Mouse (Mus musculus) heart, adult 2 months (tissue): ENCODE data around the gene Bfsp2. TPM values are rescaled to one million over a fixed set of nuclear protein-coding genes. Genes with fewer than 3 reads are reported as not detected.

ENCODE experiments used
- DNase-seq, 2 experiments: peaks; one replicate each; pipeline ENCODE4 v3.0.0; 2021
- H3K27ac ChIP-seq: fragments of 200-600 bp; 2 replicates; pipeline ENCODE4 v1.8.1; 2022
- H3K27me3 ChIP-seq: fragments of 200-500 bp; 2 replicates; pipeline ENCODE4 v1.6.1; 2012; ENCODE audit warnings: mild to moderate bottlenecking, low read length, inconsistent platforms, mixed read lengths; ENCODE audit not compliant: control insufficient read depth, insufficient read depth
- H3K36me3 ChIP-seq: fragments of 200-500 bp; 2 replicates; pipeline ENCODE4 v1.6.1; 2012; ENCODE audit warnings: low read length, inconsistent platforms; ENCODE audit not compliant: control insufficient read depth, insufficient read depth
- H3K4me1 ChIP-seq: fragments of 200-500 bp; 2 replicates; pipeline ENCODE4 v1.6.1; 2011; ENCODE audit warnings: low read length; ENCODE audit not compliant: control insufficient read depth, insufficient read depth
- H3K4me3 ChIP-seq: fragments of 200-600 bp; 2 replicates; pipeline ENCODE4 v1.8.1; 2022
- H3K79me2 ChIP-seq: fragments of 200-500 bp; replicated peaks from 2 replicates; pipeline ENCODE4 v1.6.1; 2012; ENCODE audit warnings: mild to moderate bottlenecking, inconsistent platforms, low read length, moderate library complexity, mixed read lengths; ENCODE audit not compliant: control insufficient read depth, insufficient read depth
- H3K9ac ChIP-seq: fragments of 200-500 bp; 2 replicates; pipeline ENCODE4 v1.6.1; 2012; ENCODE audit warnings: low read depth, mild to moderate bottlenecking, control low read depth, inconsistent platforms, low read length, mixed read lengths
- CTCF ChIP-seq: fragments of 200-600 bp; IDR thresholded peaks from 2 replicates; pipeline ENCODE4 v1.8.1; 2022; ENCODE audit warnings: antibody characterized with exemption, mild to moderate bottlenecking, moderate library complexity
- EP300 ChIP-seq: fragments of 200-500 bp; IDR thresholded peaks from 2 replicates; pipeline ENCODE4 v1.6.1; 2011; ENCODE audit warnings: low read depth, low read length, control low read depth; ENCODE audit not compliant: insufficient read depth
- POLR2A ChIP-seq: fragments of 200-500 bp; IDR thresholded peaks from 2 replicates; pipeline ENCODE4 v1.6.1; 2011; ENCODE audit warnings: mild to moderate bottlenecking, low read depth, low read length, control low read depth; ENCODE audit not compliant: insufficient read depth
- WGBS: fragments of 180-500 bp; shearing (Covaris S2); methylation state at CpG from one replicate; pipeline ENCODE4 v1.1.7; 2018; 5-methylcytosine and 5-hydroxymethylcytosine counted together
- intact Hi-C: fragments of 180-260 bp; cut with DNase I; formaldehyde crosslinking; loops from one replicate; pipeline ENCODE4 v1.15.1; 2025
- polyA plus RNA-seq: library from polyadenylated mRNA; depleted of rRNA; stranded (reverse); fragments of >200 nt; gene quantifications from 2 replicates; pipeline ENCODE4 v1.2.3, GENCODE M21; 2012
- total RNA-seq, 2 experiments: library from RNA; stranded (reverse); gene quantifications; 2 replicates each; pipeline ENCODE4 v1.2.3; 2021

Bfsp2 gene
- total and polyA plus RNA-seq, 3 experiments, result 0.31 to 0.99 (median 0.52) TPM

DNA sequence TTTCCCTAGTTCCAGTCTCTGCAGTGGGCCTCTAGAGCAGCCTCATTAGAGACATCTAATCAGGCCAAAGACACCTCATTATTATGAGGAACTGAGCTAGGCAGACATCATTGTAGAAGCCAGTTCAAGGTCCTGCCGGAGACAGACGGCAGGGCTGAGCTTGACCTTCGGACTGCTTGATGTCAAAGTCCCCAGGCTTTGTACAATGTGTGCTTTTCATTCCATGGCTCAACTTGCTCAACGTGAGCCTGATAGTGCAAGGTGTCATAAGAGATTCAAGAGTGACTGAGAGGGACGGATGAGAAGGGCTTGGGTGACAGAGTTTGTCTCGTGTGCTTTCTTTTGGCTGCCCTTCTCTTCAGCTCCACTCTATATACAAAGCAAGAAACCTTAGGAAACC is 4.8 kb downstream of the Bfsp2 start:
- H3K4me1 ChIP-seq, result 0 out of 2 replicates have a peak, but pooled peaks cover 1% of the 10 kb centered on the region
- no peak overlapping the region for H3K4me3 ChIP-seq
- no peak for DNase-seq
- no peaks in the 10 kb centered on the region for H3K36me3 ChIP-seq
- H3K9ac ChIP-seq, result no peak overlapping the region
- no peaks in the 10 kb centered on the region for H3K79me2 ChIP-seq
- 84% methylated on average over 6 of the region's 6 CpGs for WGBS
- intact Hi-C loops, result no loop called here
- H3K27me3 ChIP-seq, result no peaks in the 10 kb centered on the region
- TF ChIP-seq EP300, result no peak
- TF ChIP-seq POLR2A, result no peak
- TF ChIP-seq CTCF, result no peak
- H3K27ac ChIP-seq, result no peak overlapping the region

DNA sequence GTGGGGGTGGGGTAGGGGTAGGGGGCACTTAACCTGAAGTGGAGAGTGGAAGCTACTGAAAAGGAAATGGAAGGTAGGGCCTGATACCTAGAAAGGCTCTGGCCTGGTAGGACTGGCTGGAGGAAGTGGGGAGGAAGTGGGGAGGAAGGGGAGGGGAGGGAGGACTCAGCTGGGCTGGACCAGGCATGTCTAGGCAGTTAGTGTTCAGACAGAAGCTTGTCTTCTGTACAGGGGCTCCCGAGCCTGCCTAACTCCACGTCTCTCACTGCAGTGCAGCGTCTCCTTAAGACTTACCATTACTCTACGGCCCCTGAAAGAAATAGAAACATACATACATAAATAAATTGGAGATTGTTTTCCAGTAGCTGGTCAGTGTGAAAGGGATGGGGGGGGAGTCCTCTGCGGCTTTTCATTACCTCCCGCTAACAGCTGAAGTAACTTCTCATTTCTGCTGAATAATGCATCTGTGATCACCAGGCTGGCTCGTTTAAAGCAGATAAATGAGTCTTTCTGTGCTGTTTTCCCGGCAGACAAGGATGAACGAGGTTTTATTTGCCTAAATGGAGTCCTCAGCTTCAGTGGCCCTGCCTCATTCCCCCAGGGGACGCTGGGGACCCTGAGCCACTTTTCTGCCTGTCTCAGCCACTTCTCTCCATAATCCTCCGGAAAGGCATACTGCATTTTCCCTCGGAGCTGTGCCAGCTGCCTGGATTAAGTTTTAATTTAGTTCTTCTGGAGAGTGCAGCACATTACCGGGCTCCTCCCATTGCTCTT is 6.1 kb downstream of the Bfsp2 start:
- H3K36me3 ChIP-seq, result no peaks in the 10 kb centered on the region
- 43% methylated on average over 13 of the region's 13 CpGs for WGBS
- intact Hi-C loops, result no loop called here

DNA sequence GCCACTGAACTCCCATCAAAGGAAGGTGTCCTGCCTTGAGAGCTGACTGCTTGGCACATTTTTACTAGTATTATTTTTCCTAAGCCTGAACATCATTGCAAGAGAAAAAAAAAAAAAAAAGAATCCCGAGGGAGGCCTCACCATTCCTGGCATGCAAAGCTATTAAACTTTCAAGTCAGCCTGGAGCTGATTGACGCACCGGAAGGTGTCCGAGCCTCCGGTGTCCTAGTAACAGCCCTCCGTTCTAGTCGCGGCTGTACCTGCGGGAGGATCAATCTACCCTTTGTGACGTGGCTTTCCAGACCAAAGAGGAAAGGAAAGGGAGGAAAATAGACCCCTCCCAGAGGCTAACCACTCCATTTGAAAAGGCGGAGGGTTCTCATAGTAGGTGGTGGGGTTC is 8.4 kb downstream of the Bfsp2 start:
- Histone ChIP-seq H3K9ac (no peak overlapping the region), H3K4me3 (no peak overlapping the region), H3K36me3 (no peaks in the 10 kb centered on the region), H3K27me3 (no peaks in the 10 kb centered on the region), H3K4me1 (0 out of 2 replicates have a peak, but pooled peaks cover 1% of the 10 kb centered on the region), H3K79me2 (no peaks in the 10 kb centered on the region), H3K27ac (no peak overlapping the region)
- WGBS, result 53% methylated on average over 11 of the region's 11 CpGs
- DNase-seq, result no peak
- no peak for TF ChIP-seq CTCF
- TF ChIP-seq EP300, result no peak
- no peak for TF ChIP-seq POLR2A
- intact Hi-C loops, result no loop called here

More for the DNA sequence above, 6.1 kb downstream of the Bfsp2 start:
- H3K9ac ChIP-seq, result no peak overlapping the region
- TF ChIP-seq CTCF, result no peak
- TF ChIP-seq POLR2A, result no peak
- TF ChIP-seq EP300, result no peak
- H3K79me2 ChIP-seq, result no peaks in the 10 kb centered on the region
- H3K4me3 ChIP-seq, result no peak overlapping the region
- no peaks in the 10 kb centered on the region for H3K27me3 ChIP-seq
- H3K4me1 ChIP-seq, result 0 out of 2 replicates have a peak, but pooled peaks cover 1% of the 10 kb centered on the region
- DNase-seq, result no peak
- H3K27ac ChIP-seq, result no peak overlapping the region

DNA sequence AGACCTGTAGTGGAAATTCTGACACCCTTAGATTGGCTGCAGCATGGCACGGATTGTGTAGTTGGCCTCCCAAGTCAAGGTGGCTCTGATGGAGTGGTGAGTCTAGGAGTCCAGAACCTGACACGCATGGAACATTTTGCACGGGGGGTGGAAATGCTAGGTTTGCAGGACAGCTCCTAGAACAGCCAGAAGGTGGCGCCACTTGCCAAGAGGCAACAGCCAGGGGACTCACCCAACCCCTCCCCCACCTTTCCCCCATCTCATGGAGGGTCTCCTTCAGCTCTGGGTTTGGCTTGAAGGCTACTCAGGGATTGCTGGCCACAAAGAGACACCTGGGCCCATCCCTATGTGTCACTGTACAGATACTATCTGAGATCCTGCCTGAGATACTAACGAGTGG is 10.7 kb downstream of the Bfsp2 start:
- H3K4me1 ChIP-seq, result 0 out of 2 replicates have a peak, but pooled peaks cover 1% of the 10 kb centered on the region
- no peaks in the 10 kb centered on the region for H3K36me3 ChIP-seq
- H3K27ac ChIP-seq, result no peak overlapping the region
- H3K27me3 ChIP-seq, result no peaks in the 10 kb centered on the region
- H3K4me3 ChIP-seq, result no peak overlapping the region
- TF ChIP-seq POLR2A (no peak), CTCF (peak; percentile 49)
- H3K9ac ChIP-seq, result no peak overlapping the region
- intact Hi-C loops, result no loop called here
- no peaks in the 10 kb centered on the region for H3K79me2 ChIP-seq
- DNase-seq, result no peak
- 68% methylated on average over 5 of the region's 5 CpGs for WGBS

DNA sequence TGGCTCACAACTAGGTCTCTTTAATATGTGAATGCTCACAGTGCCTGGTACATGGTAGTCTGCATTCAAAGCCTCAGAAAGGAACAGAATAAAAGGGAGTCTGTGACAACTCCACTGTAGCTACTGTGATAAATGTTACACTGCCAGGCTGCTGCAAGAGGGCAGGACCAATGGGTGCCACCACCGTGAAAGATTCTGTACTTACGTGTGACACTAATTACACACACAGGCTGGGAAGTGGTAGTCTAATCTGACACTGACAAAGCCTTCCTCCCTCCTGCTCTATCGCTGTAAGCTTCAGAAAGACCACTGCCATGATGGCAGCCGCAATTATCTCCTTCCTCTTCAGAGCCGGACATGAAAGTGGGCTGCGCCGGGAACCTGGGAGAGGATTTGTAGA is 11.3 kb downstream of the Bfsp2 start:
- Histone ChIP-seq H3K4me3 (no peak overlapping the region), H3K4me1 (no peaks in the 10 kb centered on the region), H3K9ac (no peak overlapping the region), H3K79me2 (no peaks in the 10 kb centered on the region), H3K36me3 (no peaks in the 10 kb centered on the region), H3K27ac (no peak overlapping the region), H3K27me3 (no peaks in the 10 kb centered on the region)
- 79% methylated on average over 7 of the region's 7 CpGs for WGBS
- no peak for DNase-seq
- intact Hi-C loops, result no loop called here
- TF ChIP-seq CTCF (no peak), POLR2A (no peak), EP300 (no peak)

DNA sequence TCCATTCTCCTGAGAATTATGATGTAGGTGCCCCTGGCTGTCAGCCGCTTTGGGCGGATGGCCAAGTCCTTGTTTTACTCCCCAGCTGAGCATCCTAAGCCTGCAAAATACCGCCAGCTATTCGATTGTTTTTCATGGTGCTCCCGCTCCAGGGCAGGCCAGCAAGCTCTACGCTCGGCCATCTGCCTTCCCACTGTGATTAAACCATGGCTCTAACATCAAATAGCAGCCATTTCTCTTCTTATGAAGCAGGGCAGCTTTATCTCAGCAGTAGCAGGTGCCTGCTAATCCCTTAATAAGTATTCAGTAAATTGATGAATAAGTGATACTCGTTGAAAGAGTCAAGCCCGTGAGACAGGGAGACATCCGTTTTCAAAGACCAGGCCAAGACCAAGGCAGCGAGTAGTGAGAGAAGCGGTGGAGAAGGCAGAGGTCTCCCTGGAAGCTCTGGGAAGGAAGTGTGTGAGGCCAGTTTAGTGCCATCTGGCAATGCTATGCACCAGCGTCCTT is 14.5 kb downstream of the Bfsp2 start:
- TF ChIP-seq POLR2A (no peak), EP300 (no peak), CTCF (no peak)
- WGBS, result 66% methylated on average over 13 of the region's 13 CpGs
- DNase-seq, result no peak
- Histone ChIP-seq H3K27me3 (no peaks in the 10 kb centered on the region), H3K4me3 (no peak overlapping the region), H3K4me1 (no peaks in the 10 kb centered on the region), H3K36me3 (no peaks in the 10 kb centered on the region), H3K79me2 (no peaks in the 10 kb centered on the region), H3K27ac (no peak overlapping the region), H3K9ac (no peak overlapping the region)
- intact Hi-C loops, result no loop called here
